Mouse (Mus musculus): Measurements from ENCODE around the gene Nup107. TPM values are rescaled to one million over a fixed set of nuclear protein-coding genes. Genes with fewer than 3 reads are reported as not detected.
"Not testable (repeated sequence)": the region's sequence is repeated elsewhere in the genome, so short reads cannot be mapped to it uniquely, and the experiment has no call there.

The Nup107 gene
- polyA plus RNA-seq, 1 experiment: 8.0 TPM

DNA sequence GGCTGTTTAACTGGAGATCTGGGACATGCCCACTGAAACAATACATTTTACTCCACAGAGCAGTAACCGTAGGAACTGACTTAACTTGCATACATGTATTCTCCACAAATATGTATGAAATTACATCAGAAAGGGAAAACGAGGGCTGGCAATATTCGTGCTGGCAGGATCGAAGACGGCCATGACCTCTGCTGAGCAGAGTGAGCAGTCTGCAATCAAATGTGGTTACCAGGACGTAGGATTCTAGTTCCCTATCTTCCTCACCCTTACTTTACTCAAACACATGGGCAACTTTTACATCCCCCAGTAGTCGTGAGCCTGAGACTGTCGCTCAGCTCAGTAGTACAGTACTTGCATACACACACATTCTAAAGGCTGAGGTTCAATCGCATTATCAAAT, 83.6 kb downstream of the Nup107 start:
- Histone ChIP-seq H3K4me1 (ENCODE audit: control insufficient read depth, insufficient read depth, low read length) (peaks cover 7% of the 10 kb centered on the region), H3K4me3 (replicated peaks; ENCODE audit: extremely low read depth, low read depth, low read length) (peak overlapping the region; percentile 32)
- TF ChIP-seq POLR2A (IDR thresholded peaks at IDR 0.05; ENCODE audit: borderline replicate concordance, extremely low read depth, low read depth, low read length) (no peak), CTCF (IDR thresholded peaks at IDR 0.05; ENCODE audit: insufficient read depth, low read length) (no peak)
- DNase-seq: no peak
- 55% methylated on average over 9 of the region's 9 CpGs for WGBS

DNA sequence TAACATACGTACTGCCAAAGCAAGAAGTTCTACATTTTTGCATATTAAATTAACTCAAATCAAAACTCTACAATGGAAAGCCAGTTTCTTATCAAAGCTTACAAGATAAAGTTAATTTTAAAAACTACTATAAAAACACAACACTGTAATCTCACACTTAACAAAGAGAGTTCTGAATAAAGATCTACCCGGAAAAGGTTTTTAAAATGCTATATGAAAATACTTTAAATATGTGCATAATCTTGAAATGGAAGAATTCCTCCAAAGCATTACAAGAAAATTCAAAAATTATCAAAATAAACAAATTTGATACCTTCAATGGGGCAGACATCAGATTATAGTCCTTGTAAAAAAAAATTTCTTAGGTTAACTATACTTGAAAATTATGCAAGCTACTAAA, 84.1 kb downstream of the Nup107 start:
- WGBS: 96% methylated on average over 2 of the region's 2 CpGs

DNA sequence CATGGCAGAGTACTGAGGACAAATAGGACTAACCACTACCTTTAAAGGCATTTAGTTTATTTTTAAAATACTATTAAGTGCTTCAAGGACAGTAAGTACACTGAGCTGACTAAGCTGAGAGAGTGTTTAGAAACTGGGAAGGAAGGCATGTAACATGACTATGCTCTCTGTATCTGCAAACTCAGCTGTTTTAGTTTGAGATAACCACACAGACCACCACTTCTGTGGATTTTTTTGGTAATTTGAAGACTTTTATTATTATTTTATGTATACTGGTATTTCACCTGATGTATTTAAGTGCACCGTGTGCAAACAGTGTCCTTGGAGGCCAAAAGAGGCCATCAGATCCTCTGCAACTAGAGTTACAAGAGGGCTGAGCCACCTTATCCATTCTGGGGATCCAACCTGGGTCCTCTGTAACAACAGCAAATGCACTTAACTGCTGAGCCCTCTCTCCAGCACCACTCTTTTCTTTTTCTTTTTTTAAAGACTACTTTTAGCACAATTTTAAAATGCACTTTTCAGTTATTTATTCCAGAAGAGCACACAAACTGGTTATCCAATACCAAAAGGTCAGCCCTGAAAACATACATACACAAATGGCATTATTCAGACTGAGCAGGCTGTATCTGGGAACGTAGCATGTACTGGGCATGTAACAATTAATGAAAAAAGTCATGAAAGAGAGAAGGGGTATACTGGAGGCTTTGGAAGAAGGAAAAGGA, 85.2 kb downstream of the Nup107 start:
- H3K4me3 ChIP-seq (replicated peaks; ENCODE audit: extremely low read depth, low read depth, low read length): no peak overlapping the region
- WGBS: 84% methylated on average over 2 of the region's 2 CpGs
- no peak for TF ChIP-seq CTCF (IDR thresholded peaks at IDR 0.05; ENCODE audit: insufficient read depth, low read length)
- no peak for TF ChIP-seq POLR2A (IDR thresholded peaks at IDR 0.05; ENCODE audit: borderline replicate concordance, extremely low read depth, low read depth, low read length)

More for the DNA sequence above, 84.1 kb downstream of the Nup107 start:
- H3K4me1 ChIP-seq (ENCODE audit: control insufficient read depth, insufficient read depth, low read length): peaks cover 7% of the 10 kb centered on the region
- no peak for DNase-seq
- H3K4me3 ChIP-seq (replicated peaks; ENCODE audit: extremely low read depth, low read depth, low read length): no peak overlapping the region
- TF ChIP-seq CTCF (IDR thresholded peaks at IDR 0.05; ENCODE audit: insufficient read depth, low read length): no peak
- TF ChIP-seq POLR2A (IDR thresholded peaks at IDR 0.05; ENCODE audit: borderline replicate concordance, extremely low read depth, low read depth, low read length): no peak

DNA sequence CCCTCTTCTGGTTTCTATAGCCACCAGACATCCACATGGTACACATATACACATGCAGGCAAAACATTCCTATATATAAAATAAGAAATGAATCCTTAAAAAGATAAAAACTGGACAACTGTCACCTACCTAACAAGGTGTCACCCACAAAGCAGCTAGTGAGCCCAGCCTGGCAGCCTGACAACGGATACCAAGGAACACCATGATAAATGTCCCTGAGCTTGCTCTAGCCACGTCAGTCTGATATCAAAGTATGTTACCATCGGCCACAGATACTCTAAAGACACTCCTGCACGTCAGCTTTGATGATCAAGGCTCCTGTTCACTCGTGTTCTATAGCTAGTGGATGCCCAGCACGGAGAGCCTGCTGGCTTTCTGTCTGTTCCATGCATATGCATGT, 86.1 kb downstream of the Nup107 start:
- DNase-seq: no peak
- 76% methylated on average over 6 of the region's 6 CpGs for WGBS
- Histone ChIP-seq H3K4me1 (ENCODE audit: control insufficient read depth, insufficient read depth, low read length) (peaks cover 7% of the 10 kb centered on the region), H3K4me3 (replicated peaks; ENCODE audit: extremely low read depth, low read depth, low read length) (no peak overlapping the region)
- TF ChIP-seq POLR2A (IDR thresholded peaks at IDR 0.05; ENCODE audit: borderline replicate concordance, extremely low read depth, low read depth, low read length) (no peak), CTCF (IDR thresholded peaks at IDR 0.05; ENCODE audit: insufficient read depth, low read length) (no peak)

More for the DNA sequence above, 85.2 kb downstream of the Nup107 start:
- peaks cover 7% of the 10 kb centered on the region for H3K4me1 ChIP-seq (ENCODE audit: control insufficient read depth, insufficient read depth, low read length)
- no peak for DNase-seq

DNA sequence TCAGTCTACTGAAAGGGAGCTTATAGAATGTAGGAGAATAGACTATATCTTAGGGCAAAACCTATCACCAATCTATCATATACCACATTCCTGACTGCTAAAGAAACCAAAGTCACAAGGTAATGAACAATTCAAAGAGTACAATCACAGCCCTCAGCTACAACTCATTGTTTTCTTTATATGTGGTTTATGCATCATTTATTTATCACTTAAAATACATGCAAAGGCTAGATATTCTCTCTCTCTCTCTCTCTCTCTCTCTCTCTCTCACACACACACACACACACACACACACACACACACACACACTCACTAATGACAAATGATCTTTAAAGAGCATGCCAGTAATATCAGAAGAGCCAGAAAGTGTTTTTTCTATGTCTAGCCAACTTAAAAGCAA, 86.7 kb downstream of the Nup107 start:
- DNase-seq: no peak
- H3K4me3 ChIP-seq (replicated peaks; ENCODE audit: extremely low read depth, low read depth, low read length): no peak overlapping the region
- peaks cover 7% of the 10 kb centered on the region for H3K4me1 ChIP-seq (ENCODE audit: control insufficient read depth, insufficient read depth, low read length)
- TF ChIP-seq CTCF (IDR thresholded peaks at IDR 0.05; ENCODE audit: insufficient read depth, low read length): no peak
- TF ChIP-seq POLR2A (IDR thresholded peaks at IDR 0.05; ENCODE audit: borderline replicate concordance, extremely low read depth, low read depth, low read length): no peak

DNA sequence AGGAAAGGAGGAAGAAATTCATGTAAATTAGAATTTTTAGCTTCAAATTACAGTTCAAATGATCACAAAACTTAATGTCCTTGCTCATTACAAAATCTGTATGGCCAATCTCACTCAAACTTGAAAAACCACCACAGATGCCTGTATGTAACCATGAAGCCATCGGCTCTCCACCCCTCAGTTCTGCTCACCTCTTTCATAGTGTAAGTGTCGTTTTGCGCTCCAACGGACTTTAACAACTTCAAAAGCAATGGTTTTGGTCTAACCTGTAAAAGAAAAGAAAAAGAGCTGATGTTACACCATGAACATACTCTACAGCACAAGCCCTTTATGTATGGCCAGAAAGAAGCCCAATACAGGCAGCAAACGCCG, 87.6 kb downstream of the Nup107 start:
- Histone ChIP-seq H3K4me1 (ENCODE audit: control insufficient read depth, insufficient read depth, low read length) (peaks cover 7% of the 10 kb centered on the region), H3K4me3 (replicated peaks; ENCODE audit: extremely low read depth, low read depth, low read length) (no peak overlapping the region)
- WGBS: 95% methylated on average over 6 of the region's 6 CpGs
- TF ChIP-seq POLR2A (IDR thresholded peaks at IDR 0.05; ENCODE audit: borderline replicate concordance, extremely low read depth, low read depth, low read length) (no peak), CTCF (IDR thresholded peaks at IDR 0.05; ENCODE audit: insufficient read depth, low read length) (no peak)
- no peak for DNase-seq

DNA sequence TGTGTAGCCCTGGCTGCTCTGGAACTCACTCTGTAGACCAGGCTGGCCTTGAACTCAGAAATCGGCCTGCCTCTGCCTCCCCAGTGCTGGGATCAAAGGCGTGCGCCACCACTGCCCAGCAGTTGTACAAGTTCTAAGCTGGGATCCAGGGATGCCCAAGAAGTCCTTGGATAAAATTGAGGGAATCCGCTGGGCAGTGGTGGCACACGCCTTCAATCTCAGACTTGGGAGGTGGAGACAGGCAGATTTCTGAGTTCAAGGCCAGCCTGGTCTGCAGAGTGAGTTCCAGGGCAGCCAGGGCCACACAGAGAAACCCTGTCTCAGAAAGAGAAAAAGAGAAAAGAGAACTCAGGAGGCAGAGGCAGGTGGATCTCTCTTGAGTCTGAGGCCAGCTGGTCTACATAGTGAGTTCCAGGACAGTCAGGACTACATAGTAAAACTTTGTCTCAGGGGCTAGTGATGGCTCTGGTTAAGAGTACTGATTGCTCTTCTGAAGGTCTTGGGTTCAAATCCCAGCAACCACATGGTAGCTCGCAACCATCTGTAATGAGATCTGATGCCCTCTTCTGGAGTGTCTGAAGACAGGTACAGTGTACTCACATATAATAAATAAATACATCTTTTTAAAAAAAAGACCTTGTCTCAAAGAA, 88.1 kb downstream of the Nup107 start:
- H3K4me3 ChIP-seq (replicated peaks; ENCODE audit: extremely low read depth, low read depth, low read length); DNase-seq; H3K4me1 ChIP-seq (ENCODE audit: control insufficient read depth, insufficient read depth, low read length): not testable (repeated sequence)
- WGBS: 94% methylated on average over 6 of the region's 6 CpGs

DNA sequence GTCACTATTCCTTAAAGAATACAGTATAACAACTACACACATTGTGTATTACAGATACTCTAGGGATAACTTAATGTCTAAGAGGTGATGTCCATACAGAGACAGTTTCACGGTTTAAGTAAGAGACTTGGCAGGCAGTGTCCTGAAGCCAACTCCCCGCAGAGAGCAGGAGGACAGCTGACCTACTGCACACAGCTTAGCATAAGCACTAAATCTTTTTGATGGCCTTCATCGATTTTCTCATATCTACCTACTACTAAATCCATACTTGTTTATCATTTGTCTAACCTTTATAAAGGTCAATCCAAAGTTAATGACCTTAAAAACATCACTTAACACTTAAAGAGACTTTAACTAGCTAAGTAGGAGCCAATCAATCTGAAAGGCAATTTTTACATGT, 89.0 kb downstream of the Nup107 start:
- Histone ChIP-seq H3K4me3 (replicated peaks; ENCODE audit: extremely low read depth, low read depth, low read length) (no peak overlapping the region), H3K4me1 (ENCODE audit: control insufficient read depth, insufficient read depth, low read length) (peaks cover 2% of the 10 kb centered on the region)
- WGBS: 86% methylated on average over 3 of the region's 3 CpGs
- DNase-seq: no peak
- TF ChIP-seq CTCF (IDR thresholded peaks at IDR 0.05; ENCODE audit: insufficient read depth, low read length): no peak
- TF ChIP-seq POLR2A (IDR thresholded peaks at IDR 0.05; ENCODE audit: borderline replicate concordance, extremely low read depth, low read depth, low read length): no peak

DNA sequence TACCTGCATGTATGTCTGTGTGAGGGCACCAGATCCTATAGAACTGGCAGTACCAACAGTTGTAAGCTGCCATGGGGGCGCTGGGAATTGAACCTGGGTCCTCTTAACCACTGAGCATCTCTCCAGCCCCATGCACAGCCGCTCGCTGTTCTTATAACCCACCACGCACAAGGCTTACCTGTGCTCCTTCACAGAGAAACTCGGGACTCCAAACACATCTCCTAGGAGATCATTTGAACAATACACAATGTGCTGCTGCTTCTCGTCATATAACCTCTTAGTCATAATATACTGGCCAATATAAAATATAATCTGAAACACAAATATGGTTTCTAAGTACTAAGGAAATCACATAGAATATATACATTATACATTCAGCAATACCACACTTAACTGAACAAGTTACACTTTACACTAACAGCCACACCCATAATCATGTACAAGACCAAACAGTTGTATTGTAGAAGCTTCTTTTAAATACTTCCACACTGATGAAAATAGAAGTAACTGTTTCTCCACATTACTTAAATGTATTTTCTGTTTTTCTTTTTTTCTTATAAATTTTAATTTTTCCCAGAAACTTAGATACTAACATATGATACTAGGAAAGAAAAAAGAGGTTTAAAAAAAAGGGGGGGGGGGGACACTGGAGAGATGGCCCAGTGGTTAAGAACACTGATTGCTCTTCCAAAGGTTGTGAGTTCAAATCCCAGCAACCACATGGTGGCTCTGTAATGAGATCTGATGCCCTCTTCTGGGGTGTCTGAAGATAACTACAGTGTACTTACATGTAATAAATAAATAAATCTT, 90.3 kb downstream of the Nup107 start:
- TF ChIP-seq POLR2A (IDR thresholded peaks at IDR 0.05; ENCODE audit: borderline replicate concordance, extremely low read depth, low read depth, low read length) (no peak), CTCF (IDR thresholded peaks at IDR 0.05; ENCODE audit: insufficient read depth, low read length) (no peak)
- Histone ChIP-seq H3K4me1 (ENCODE audit: control insufficient read depth, insufficient read depth, low read length) (peaks cover 2% of the 10 kb centered on the region), H3K4me3 (replicated peaks; ENCODE audit: extremely low read depth, low read depth, low read length) (no peak overlapping the region)
- DNase-seq: no peak
- 95% methylated on average over 6 of the region's 6 CpGs for WGBS

Measured in lung, adult 2 months (tissue).